Mouse (Mus musculus) lung, adult 2 months (tissue): Measurements from ENCODE around the gene Slc19a2.

Experiments used
- CTCF ChIP-seq: fragments of 200-500 bp; IDR thresholded peaks from 2 replicates; pipeline ENCODE4 v1.5.1; 2011; ENCODE audit warnings: mild to moderate bottlenecking, low read length, control low read depth; ENCODE audit not compliant: insufficient read depth
- POLR2A ChIP-seq: fragments of 200-500 bp; IDR thresholded peaks from 2 replicates; pipeline ENCODE4 v1.6.1; 2011; ENCODE audit warnings: low read depth, mild to moderate bottlenecking, control low read depth, low read length, borderline replicate concordance; ENCODE audit errors: extremely low read depth

- TF ChIP-seq CTCF, result no peak
- TF ChIP-seq POLR2A, result no peak
These were observed 25.8 kb upstream of the Slc19a2 start for GRCm38 (mm10) chr1:164223089-164223488.
